Mouse (Mus musculus) B cell, adult (primary cell): Measurements from ENCODE around the gene Gm906. TPM values are rescaled to one million over a fixed set of nuclear protein-coding genes. Genes with fewer than 3 reads are reported as not detected.

Experiments used
- total RNA-seq: library from RNA; stranded (reverse); gene quantifications from 4 replicates; pipeline ENCODE4 v1.2.4, GENCODE M21; 2023; ENCODE audit not compliant: inconsistent age

The Gm906 gene
- not detected in 4 replicates for total RNA-seq

GRCm38 (mm10) chr13:50250208-50250607 lies at the start of gene Gm906:
Gene Gm906, minus strand, starts transcription at chr13:50250308.

Other genes starting within 250 kb of the Gm906 start
- gene Fbxw17, start 167.6 kb upstream of the Gm906 start, total RNA-seq: 7.6 to 10.4 TPM (median 9.2 TPM) in 4 replicates
- not detected in 4 replicates for gene Gm47429, start 193.6 kb upstream of the Gm906 start, total RNA-seq
- gene Nutm2, start 217.0 kb upstream of the Gm906 start, total RNA-seq: not detected in 4 replicates